Mouse (Mus musculus) MEL (cell line): Measurements from ENCODE around the gene Polr3b. TPM values are rescaled to one million over a fixed set of nuclear protein-coding genes. Genes with fewer than 3 reads are reported as not detected.

Experiments used
- DNase-seq: peaks from one replicate; pipeline ENCODE4 v3.0.0; 2011; ENCODE audit warnings: low read depth, low spot score
- H3K27ac ChIP-seq: 2 replicates; pipeline ENCODE4 v1.5.1; 2012; ENCODE audit warnings: low read depth, mild to moderate bottlenecking, control low read depth, low read length, moderate library complexity; ENCODE audit not compliant: control insufficient read depth
- H3K27me3 ChIP-seq, 2 experiments: fragments of 150-350 bp in 1 of 2; sonication (generic) in 1 of 2; 2 replicates each; pipeline ENCODE4 v1.6.1; 2012; ENCODE audit warnings: low read length in 2 of 2, mild to moderate bottlenecking in 2 of 2, improper control_type of control experiment in 1 of 2, moderate library complexity in 1 of 2; ENCODE audit not compliant: insufficient read depth in 2 of 2, control insufficient read depth in 1 of 2
- H3K36me3 ChIP-seq, 2 experiments: 2 replicates each; pipeline ENCODE4 v1.6.1; 2012 to 2014; ENCODE audit warnings: low read length in 2 of 2, improper control_type of control experiment in 1 of 2, inconsistent platforms in 1 of 2, mild to moderate bottlenecking in 1 of 2; ENCODE audit not compliant: insufficient read depth in 2 of 2, control insufficient read depth in 1 of 2
- H3K4me1 ChIP-seq, 2 experiments: fragments of 150-350 bp in 1 of 2; sonication (generic) in 1 of 2; 2 replicates each; pipeline ENCODE4 v1.6.1; 2012; ENCODE audit warnings: low read length in 2 of 2, improper control_type of control experiment in 1 of 2, mild to moderate bottlenecking in 1 of 2; ENCODE audit not compliant: insufficient read depth in 2 of 2, control insufficient read depth in 1 of 2
- H3K4me3 ChIP-seq, 2 experiments: fragments of 150-350 bp in 1 of 2; sonication (generic) in 1 of 2; 2 replicates each; pipeline ENCODE4 v1.5.1; 2012; ENCODE audit warnings: low read depth in 2 of 2, low read length in 2 of 2, mild to moderate bottlenecking in 2 of 2, moderate library complexity in 2 of 2, control low read depth in 1 of 2, improper control_type of control experiment in 1 of 2; ENCODE audit not compliant: control insufficient read depth in 1 of 2, insufficient read depth in 1 of 2
- H3K79me2 ChIP-seq: 2 replicates; pipeline ENCODE4 v1.6.1; 2012; ENCODE audit warnings: mild to moderate bottlenecking, low read length, moderate library complexity; ENCODE audit not compliant: control insufficient read depth, poor library complexity, insufficient read depth
- H3K9ac ChIP-seq: 2 replicates; pipeline ENCODE4 v1.6.1; 2012; ENCODE audit warnings: low read depth, mild to moderate bottlenecking, control low read depth, low read length, moderate library complexity; ENCODE audit not compliant: control insufficient read depth, poor library complexity, severe bottlenecking
- H3K9me3 ChIP-seq: fragments of 150-350 bp; sonication (generic); replicated peaks from 2 replicates; pipeline ENCODE4 v1.6.1; 2012; ENCODE audit warnings: mild to moderate bottlenecking, low read length, improper control_type of control experiment, moderate library complexity; ENCODE audit not compliant: insufficient read depth
- BHLHE40 ChIP-seq: IDR thresholded peaks from 2 replicates; pipeline ENCODE4 v1.6.1; 2012; ENCODE audit warnings: low read depth, mild to moderate bottlenecking, inconsistent platforms, low read length, improper control_type of control experiment, borderline replicate concordance
- CHD2 ChIP-seq: IDR thresholded peaks from 2 replicates; pipeline ENCODE4 v1.6.1; 2011; ENCODE audit warnings: low read length, improper control_type of control experiment
- CTCF ChIP-seq, 3 experiments: IDR thresholded peaks in 2 of 3; conservative IDR thresholded peaks in 1 of 3; 2 replicates each; pipeline ENCODE4 v1.5.1; 2011 to 2012; ENCODE audit warnings: low read length in 3 of 3, low read depth in 2 of 3, mild to moderate bottlenecking in 2 of 3, improper control_type of control experiment in 1 of 3, inconsistent platforms in 1 of 3, mixed read lengths in 1 of 3, moderate library complexity in 1 of 3; ENCODE audit not compliant: control insufficient read depth in 1 of 3, insufficient read depth in 1 of 3, poor library complexity in 1 of 3, severe bottlenecking in 1 of 3
- E2F4 ChIP-seq: IDR thresholded peaks from 2 replicates; pipeline ENCODE4 v1.6.1; 2011; ENCODE audit warnings: low read depth, low read length, improper control_type of control experiment, borderline replicate concordance
- ETS1 ChIP-seq: IDR thresholded peaks from 2 replicates; pipeline ENCODE4 v1.6.1; 2012; ENCODE audit warnings: low read depth, mild to moderate bottlenecking, inconsistent platforms, low read length, improper control_type of control experiment, moderate library complexity
- GABPA ChIP-seq: IDR thresholded peaks from 2 replicates; pipeline ENCODE4 v1.6.1; 2012; ENCODE audit warnings: low read depth, mild to moderate bottlenecking, inconsistent platforms, low read length, improper control_type of control experiment, moderate library complexity
- GATA1 ChIP-seq: IDR thresholded peaks from 2 replicates; pipeline ENCODE4 v1.6.1; 2011; ENCODE audit warnings: low read depth, low read length, improper control_type of control experiment
- HCFC1 ChIP-seq: IDR thresholded peaks from 2 replicates; pipeline ENCODE4 v1.6.1; 2012; ENCODE audit warnings: low read depth, mild to moderate bottlenecking, inconsistent platforms, low read length, improper control_type of control experiment, moderate library complexity
- JUND ChIP-seq: IDR thresholded peaks from 2 replicates; pipeline ENCODE4 v1.6.1; 2011; ENCODE audit warnings: low read depth, mild to moderate bottlenecking, improper control_type of control experiment, low read length
- MEF2A ChIP-seq: IDR thresholded peaks from 2 replicates; pipeline ENCODE4 v1.6.1; 2014; ENCODE audit warnings: low read depth, mild to moderate bottlenecking, inconsistent platforms, low read length, improper control_type of control experiment; ENCODE audit not compliant: poor library complexity, insufficient replicate concordance, severe bottlenecking; ENCODE audit errors: extremely low read depth
- MXI1 ChIP-seq: IDR thresholded peaks from 2 replicates; pipeline ENCODE4 v1.6.1; 2011; ENCODE audit warnings: mild to moderate bottlenecking, low read depth, low read length, improper control_type of control experiment
- MYC ChIP-seq: IDR thresholded peaks from 2 replicates; pipeline ENCODE4 v1.6.1; 2011; ENCODE audit warnings: low read depth, mild to moderate bottlenecking, low read length, improper control_type of control experiment, moderate library complexity
- NRF1 ChIP-seq: IDR thresholded peaks from 2 replicates; pipeline ENCODE4 v1.6.1; 2014; ENCODE audit warnings: low read depth, mild to moderate bottlenecking, inconsistent platforms, low read length, improper control_type of control experiment, moderate library complexity; ENCODE audit not compliant: poor library complexity, insufficient read depth, severe bottlenecking
- POLR2A ChIP-seq, 2 experiments: IDR thresholded peaks; 2 replicates each; pipeline ENCODE4 v1.6.1; 2011 to 2012; ENCODE audit warnings: low read length in 2 of 2, mild to moderate bottlenecking in 2 of 2, control low read depth in 1 of 2, improper control_type of control experiment in 1 of 2, low read depth in 1 of 2, moderate library complexity in 1 of 2; ENCODE audit not compliant: control insufficient read depth in 1 of 2, insufficient read depth in 1 of 2, poor library complexity in 1 of 2
- POLR2AphosphoS2 ChIP-seq: IDR thresholded peaks from 2 replicates; pipeline ENCODE4 v1.6.1; 2011; ENCODE audit warnings: low read length, improper control_type of control experiment
- POLR2AphosphoS5 ChIP-seq: IDR thresholded peaks from 2 replicates; pipeline ENCODE4 v1.6.1; 2012; ENCODE audit warnings: low read depth, borderline replicate concordance, mild to moderate bottlenecking, inconsistent platforms, low read length, moderate library complexity, mixed read lengths
- RAD21 ChIP-seq: IDR thresholded peaks from 2 replicates; pipeline ENCODE4 v1.6.1; 2011; ENCODE audit warnings: mild to moderate bottlenecking, low read depth, low read length, improper control_type of control experiment
- SMC3 ChIP-seq: IDR thresholded peaks from 2 replicates; pipeline ENCODE4 v1.6.1; 2011; ENCODE audit warnings: low read depth, low read length, improper control_type of control experiment
- TAL1 ChIP-seq: IDR thresholded peaks from 2 replicates; pipeline ENCODE4 v1.6.1; 2012; ENCODE audit warnings: mild to moderate bottlenecking, inconsistent platforms, low read length, moderate library complexity, mixed read lengths
- ZC3H11A ChIP-seq: IDR thresholded peaks from 2 replicates; pipeline ENCODE4 v1.6.1; 2012; ENCODE audit warnings: low read depth, mild to moderate bottlenecking, inconsistent platforms, low read length, improper control_type of control experiment
- ZMIZ1 ChIP-seq: IDR thresholded peaks from 2 replicates; pipeline ENCODE4 v1.6.1; 2012; ENCODE audit warnings: low read depth, mild to moderate bottlenecking, inconsistent platforms, low read length, improper control_type of control experiment, moderate library complexity
- polyA plus RNA-seq, 2 experiments: library from polyadenylated mRNA; stranded (reverse) in 1 of 2; unstranded in 1 of 2; fragments of >175 nt in 1 of 2; fragments of >200 nt in 1 of 2; gene quantifications; 2 replicates each; pipeline versions ENCODE4 v1.2.1 to v1.2.4; 2012; ENCODE audit warnings: low replicate concordance in 2 of 2, low read depth in 1 of 2; ENCODE audit not compliant: insufficient read length in 2 of 2, insufficient read depth in 1 of 2, missing spikeins in 1 of 2
- total RNA-seq: library from RNA; depleted of rRNA; stranded (reverse); fragments of 300-350 nt; gene quantifications from 2 replicates; pipeline ENCODE4 v1.2.3, GENCODE M21; 2012

Gene Polr3b
- total and polyA plus RNA-seq, 3 experiments: 19.8 to 24.2 TPM; not detected in 1

GRCm38 (mm10) chr10:84755786-84756203 lies 133.7 kb downstream of the Polr3b start, which contains the start of gene Rfx4:
Gene Rfx4, plus strand, starts transcription at chr10:84756062.
- H3K4me1 ChIP-seq: no peaks in the 10 kb centered on the region
- H3K9me3 ChIP-seq: no peaks in the 10 kb centered on the region
- H3K27me3 ChIP-seq: 0 out of 4 replicates have a peak, but pooled peaks cover 0 to 1% of the 10 kb centered on the region in 2 experiments
- H3K27ac ChIP-seq: no peak within 1 kb of the TSS
- H3K4me3 ChIP-seq: no peak within 1 kb of the TSS
- no peaks in the 10 kb centered on the region for H3K79me2 ChIP-seq
- no peak within 1 kb of the TSS for H3K9ac ChIP-seq
- no peak for DNase-seq
- no peak for TF ChIP-seq POLR2AphosphoS5
- no peaks in the 10 kb centered on the region for H3K36me3 ChIP-seq

GRCm38 (mm10) chr10:84756435-84757095 lies 134.5 kb downstream of the Polr3b start:
- DNase-seq: no peak
- Histone ChIP-seq H3K36me3 (no peaks in the 10 kb centered on the region), H3K4me3 (no peak overlapping the region)

GRCm38 (mm10) chr10:84757426-84758199 lies 135.5 kb downstream of the Polr3b start:
- no peaks in the 10 kb centered on the region for H3K36me3 ChIP-seq
- H3K4me3 ChIP-seq: no peak overlapping the region
- H3K9me3 ChIP-seq: no peaks in the 10 kb centered on the region
- H3K79me2 ChIP-seq: no peaks in the 10 kb centered on the region
- H3K4me1 ChIP-seq: no peaks in the 10 kb centered on the region
- H3K9ac ChIP-seq: no peak overlapping the region
- peaks cover 0 to 1% of the 10 kb centered on the region in 2 experiments; a peak in 1 of 4 replicates for H3K27me3 ChIP-seq
- no peak overlapping the region for H3K27ac ChIP-seq
- TF ChIP-seq POLR2A (IDR thresholded peaks at IDR 0.05; ENCODE audit: control insufficient read depth in 1 of 2, insufficient read depth in 1 of 2, low read depth in 1 of 2, low read length in 2 of 2, poor library complexity in 1 of 2) (no peak), MEF2A (no peak), JUND (no peak), BHLHE40 (no peak), NRF1 (no peak), POLR2AphosphoS2 (no peak), ZMIZ1 (no peak)
- TF ChIP-seq, all 39 proteins: peak for 0
- no peak for DNase-seq

More at GRCm38 (mm10) chr10:84756435-84757095, 134.5 kb downstream of the Polr3b start:
- H3K79me2 ChIP-seq: no peaks in the 10 kb centered on the region
- no peaks in the 10 kb centered on the region for H3K4me1 ChIP-seq
- no peak overlapping the region for H3K9ac ChIP-seq
- H3K27me3 ChIP-seq: 0 out of 4 replicates have a peak, but pooled peaks cover 0 to 1% of the 10 kb centered on the region in 2 experiments
- no peaks in the 10 kb centered on the region for H3K9me3 ChIP-seq
- H3K27ac ChIP-seq: no peak overlapping the region
- no peak for TF ChIP-seq TAL1
- TF ChIP-seq GABPA: no peak
- no peak for TF ChIP-seq GATA1
- TF ChIP-seq E2F4: no peak
- TF ChIP-seq ZC3H11A: no peak
- TF ChIP-seq MXI1: no peak
- no peak for TF ChIP-seq ZMIZ1
- no peak for TF ChIP-seq MYC
- TF ChIP-seq CTCF (IDR thresholded peaks at IDR 0.05 in 2 of 3, conservative IDR thresholded peaks at IDR 0.05 in 1 of 3; ENCODE audit: control insufficient read depth in 1 of 3, insufficient read depth in 1 of 3, low read depth in 2 of 3, low read length in 3 of 3, poor library complexity in 1 of 3, severe bottlenecking in 1 of 3): no peak
- TF ChIP-seq ETS1: no peak
- no peak for TF ChIP-seq CHD2
- TF ChIP-seq SMC3: no peak
- no peak for TF ChIP-seq POLR2AphosphoS2
- TF ChIP-seq HCFC1: no peak
- no peak for TF ChIP-seq RAD21
